17 mouse cellular contexts compared by ENCODE assay signal in genomic region chr7:117436892-117437291, GRCm38 (mm10). TPM values are rescaled to one million over a fixed set of nuclear protein-coding genes. Genes with fewer than 3 reads are reported as not detected.
DNase-seq lines count a peak whose midpoint lies in the region; ATAC-seq and TF ChIP-seq lines count a peak whose summit lies in the region.
"Had no signal": no experiment of that assay in that cellular context is flagged by ENCODE, and none has a peak within 500 bp of the region (broad histone marks: within the 10 kb centered on the region; RNA-seq: fewer than 3 reads in every experiment).

No protein-coding gene starts in this region.

- H3K27ac ChIP-seq in embryonic facial prominence, embryonic 14.5 days (replicated peaks; ENCODE audit: low read depth, low read length), result peak overlapping the region; percentile 54
- peak overlapping the region; percentile 91 for H3K27ac ChIP-seq in layer of hippocampus, adult 2 months
- peak overlapping the region; percentile 82 for H3K27ac ChIP-seq in limb, embryonic 15.5 days
- H3K27ac ChIP-seq: hindbrain, embryonic 10.5 days; liver, embryonic 13.5 days had no signal

- no peaks in the 10 kb centered on the region for H3K36me3 ChIP-seq in embryonic facial prominence, embryonic 14.5 days (ENCODE audit: control insufficient read depth, insufficient read depth, low read length)
- H3K36me3 ChIP-seq in limb, embryonic 15.5 days, result no peaks in the 10 kb centered on the region
- H3K36me3 ChIP-seq: forebrain, embryonic 15.5 days; heart, embryonic 12.5 days; hindbrain, embryonic 10.5 days; liver, embryonic 13.5 days; midbrain, embryonic 10.5 days had no signal

- intact Hi-C loops in heart, postnatal 25 days (cut with DNase I), result no loop called here

- 93% methylated on average over 11 of the region's 11 CpGs for WGBS in embryonic facial prominence, embryonic 14.5 days
- 84% methylated on average over 11 of the region's 11 CpGs for WGBS in limb, embryonic 15.5 days

- no peak for ATAC-seq in embryonic facial prominence, embryonic 14.5 days (ENCODE audit: low read depth)
- no peak for ATAC-seq in limb, embryonic 15.5 days (ENCODE audit: insufficient number of reproducible peaks, low FRiP score, low TSS enrichment, low read depth)
- no peak for ATAC-seq in CD4-positive, CD25-positive, alpha-beta regulatory T cell, adult 4 months
- ATAC-seq: activated CD4-positive, CD25-positive, alpha-beta regulatory T cell, adult 4 months; forebrain, embryonic 15.5 days had no signal

- no peak overlapping the region for H3K9ac ChIP-seq in embryonic facial prominence, embryonic 14.5 days (ENCODE audit: low read depth, low read length)
- no peak overlapping the region for H3K9ac ChIP-seq in limb, embryonic 15.5 days
- H3K9ac ChIP-seq: forebrain, embryonic 15.5 days; heart, embryonic 12.5 days; liver, embryonic 13.5 days had no signal

- no peak overlapping the region for H3K4me2 ChIP-seq in embryonic facial prominence, embryonic 14.5 days (ENCODE audit: low read depth, low read length)
- H3K4me2 ChIP-seq in limb, embryonic 15.5 days, result no peak overlapping the region
- H3K4me2 ChIP-seq: forebrain, embryonic 15.5 days; heart, embryonic 12.5 days; liver, embryonic 13.5 days had no signal

- TF ChIP-seq CTCF in layer of hippocampus, adult 2 months (conservative IDR thresholded peaks at IDR 0.05), result no peak

- peaks cover 8% of the 10 kb centered on the region; the same call in 1 of the 2 replicates for H3K4me1 ChIP-seq in embryonic facial prominence, embryonic 14.5 days (ENCODE audit: control insufficient read depth, insufficient read depth, low read length)
- peaks cover 49% of the 10 kb centered on the region for H3K4me1 ChIP-seq in limb, embryonic 15.5 days
- H3K4me1 ChIP-seq: liver, embryonic 13.5 days had no signal

- DNase-seq in layer of hippocampus, adult 11-12 months (ENCODE audit: low spot score), result peak; percentile 50
- DNase-seq in layer of hippocampus, adult 9-10 months (ENCODE audit: low spot score), result no peak
- DNase-seq in embryonic facial prominence, embryonic 14.5 days (ENCODE audit: low spot score), result no peak
- peak; percentile 40 to 49 for DNase-seq in layer of hippocampus, adult 2 months (ENCODE audit: low spot score in 2 of 2)
- DNase-seq in heart, postnatal 25 days (ENCODE audit: low spot score), result no peak
- DNase-seq: gastrocnemius, postnatal 25 days; kidney, adult 18-20 months; kidney, postnatal 4 days; liver, embryonic 13.5 days; thymus, adult 18-20 months had no signal

- no peaks in the 10 kb centered on the region for H3K9me3 ChIP-seq in embryonic facial prominence, embryonic 14.5 days (ENCODE audit: control insufficient read depth, low read length)
- H3K9me3 ChIP-seq in limb, embryonic 15.5 days, result no peaks in the 10 kb centered on the region
- H3K9me3 ChIP-seq: forebrain, embryonic 15.5 days; heart, embryonic 12.5 days; hindbrain, embryonic 10.5 days; liver, embryonic 13.5 days; midbrain, embryonic 10.5 days had no signal

- no peaks in the 10 kb centered on the region for H3K27me3 ChIP-seq in embryonic facial prominence, embryonic 14.5 days (replicated peaks; ENCODE audit: control insufficient read depth, insufficient read depth, low read length)
- H3K27me3 ChIP-seq in limb, embryonic 15.5 days, result no peaks in the 10 kb centered on the region
- H3K27me3 ChIP-seq: forebrain, embryonic 15.5 days; heart, embryonic 12.5 days; liver, embryonic 13.5 days had no signal

- H3K4me3 ChIP-seq in embryonic facial prominence, embryonic 14.5 days (ENCODE audit: low read depth, low read length), result no peak overlapping the region
- no peak overlapping the region for H3K4me3 ChIP-seq in layer of hippocampus, adult 2 months
- no peak overlapping the region for H3K4me3 ChIP-seq in limb, embryonic 15.5 days
- H3K4me3 ChIP-seq: forebrain, embryonic 15.5 days; heart, embryonic 12.5 days; hindbrain, embryonic 10.5 days; liver, embryonic 13.5 days; midbrain, embryonic 10.5 days had no signal

RNA-seq across cellular contexts. Expression of gene Xylt1, which starts 56.1 kb away (rescaled TPM):
- 3.0 and 3.6 TPM in 2 replicates for polyA plus RNA-seq in embryonic facial prominence, embryonic 14.5 days (2014; fragmentation: Nextera tagmentation; extraction: Ambion mirVana)
- 10 to 100 TPM; 43.5 to 43.9 TPM for total RNA-seq in layer of hippocampus, adult 2 months (2021)
- 2.5 and 2.9 TPM in 2 replicates for polyA plus RNA-seq in limb, embryonic 15.5 days (2015; fragmentation: Nextera tagmentation; extraction: Ambion mirVana)
- 1 to 10 TPM; 2.7 to 3.0 TPM for polyA plus RNA-seq in CD4-positive, CD25-positive, alpha-beta regulatory T cell, adult 4 months (2017; shearing (Covaris generic))
- 1 to 10 TPM; 2.8 to 3.2 TPM for total RNA-seq in heart, postnatal 25 days (2021)

Comparison
In these comparisons a context has a peak if more than half of its experiments do, and no peak if none do; other contexts are left out.
1. DNase-seq: peak in layer of hippocampus, adult 11-12 months (single experiment) and layer of hippocampus, adult 2 months (2 of 2); none in layer of hippocampus, adult 9-10 months (single experiment), embryonic facial prominence, embryonic 14.5 days (single experiment) and heart, postnatal 25 days (single experiment).
2. Peak in every context shown above with its lines, with median percentiles within 50 percentile points of each other: H3K27ac ChIP-seq.